Mouse (Mus musculus): ENCODE data around the gene Asb16. TPM values are rescaled to one million over a fixed set of nuclear protein-coding genes. Genes with fewer than 3 reads are reported as not detected.
A peak's percentile ranks its signal among the peaks of the same experiment; 100 is the strongest.
"Not testable (repeated sequence)": the region's sequence is repeated elsewhere in the genome, so short reads cannot be mapped to it uniquely, and the experiment has no call there.

Gene Asb16
- polyA plus RNA-seq, 1 experiment from 2014 or later, result 0.08 TPM

GRCm38 (mm10) chr11:102277754-102278153 is 9.2 kb downstream of the Asb16 start:
- H3K9me3 ChIP-seq (replicated peaks), result no peaks in the 10 kb centered on the region
- DNase-seq (ENCODE audit: low spot score), result no peak
- WGBS, result 59% methylated on average over 11 of the region's 12 CpGs
- no peak overlapping the region for H3K4me3 ChIP-seq
- H3K4me1 ChIP-seq, result peaks cover 27% of the 10 kb centered on the region
- no peaks in the 10 kb centered on the region for H3K36me3 ChIP-seq
- H3K27me3 ChIP-seq (ENCODE audit: low read depth, poor library complexity, severe bottlenecking), result peaks cover 15% of the 10 kb centered on the region
- no peak overlapping the region for H3K27ac ChIP-seq

GRCm38 (mm10) chr11:102279595-102279994 is 11.1 kb downstream of the Asb16 start:
- no peaks in the 10 kb centered on the region for H3K36me3 ChIP-seq
- DNase-seq (ENCODE audit: low spot score), result no peak
- WGBS, result 93% methylated on average over 3 of the region's 3 CpGs
- no peak overlapping the region for H3K27ac ChIP-seq
- peaks cover 15% of the 10 kb centered on the region for H3K27me3 ChIP-seq (ENCODE audit: low read depth, poor library complexity, severe bottlenecking)
- no peak overlapping the region for H3K4me3 ChIP-seq
- peaks cover 27% of the 10 kb centered on the region for H3K4me1 ChIP-seq
- H3K9me3 ChIP-seq (replicated peaks), result no peaks in the 10 kb centered on the region

GRCm38 (mm10) chr11:102280267-102280666 is 11.7 kb downstream of the Asb16 start:
- peaks cover 30% of the 10 kb centered on the region for H3K4me1 ChIP-seq
- H3K27me3 ChIP-seq (ENCODE audit: low read depth, poor library complexity, severe bottlenecking), result peaks cover 12% of the 10 kb centered on the region
- 78% methylated on average over 6 of the region's 6 CpGs for WGBS

GRCm38 (mm10) chr11:102283922-102284321 is 15.4 kb downstream of the Asb16 start:
- Histone ChIP-seq H3K9me3 (replicated peaks) (no peaks in the 10 kb centered on the region), H3K4me3 (peak overlapping the region; percentile 91)

More at GRCm38 (mm10) chr11:102280267-102280666, 11.7 kb downstream of the Asb16 start:
- not testable (repeated sequence) for DNase-seq (ENCODE audit: low spot score); H3K9me3 ChIP-seq (replicated peaks); H3K36me3 ChIP-seq; H3K4me3 ChIP-seq; H3K27ac ChIP-seq

GRCm38 (mm10) chr11:102284501-102285094 is 16.1 kb downstream of the Asb16 start, which contains the start of gene Tmub2:
Gene Tmub2 (plus strand): TSS chr11:102284931.
- peaks cover 30% of the 10 kb centered on the region for H3K36me3 ChIP-seq
- WGBS, result under 1% methylated on average over 32 of the region's 32 CpGs
- DNase-seq (ENCODE audit: low spot score), result peak; percentile 94

More at GRCm38 (mm10) chr11:102283922-102284321, 15.4 kb downstream of the Asb16 start:
- H3K4me1 ChIP-seq, result peaks cover 17% of the 10 kb centered on the region
- H3K27me3 ChIP-seq (ENCODE audit: low read depth, poor library complexity, severe bottlenecking), result no peaks in the 10 kb centered on the region
- no peak for DNase-seq (ENCODE audit: low spot score)
- 88% methylated on average over 6 of the region's 6 CpGs for WGBS
- H3K36me3 ChIP-seq, result peaks cover 23% of the 10 kb centered on the region
- peak overlapping the region; percentile 87 for H3K27ac ChIP-seq

GRCm38 (mm10) chr11:102285095-102285834 is 16.7 kb downstream of the Asb16 start:
- 6% methylated on average over 31 of the region's 31 CpGs for WGBS
- H3K27ac ChIP-seq, result peak overlapping the region; percentile 87
- peaks cover 37% of the 10 kb centered on the region for H3K36me3 ChIP-seq
- H3K9me3 ChIP-seq (replicated peaks), result no peaks in the 10 kb centered on the region
- peak overlapping the region; percentile 91 for H3K4me3 ChIP-seq
- no peak for DNase-seq (ENCODE audit: low spot score)
- H3K27me3 ChIP-seq (ENCODE audit: low read depth, poor library complexity, severe bottlenecking), result no peaks in the 10 kb centered on the region
- H3K4me1 ChIP-seq, result peaks cover 17% of the 10 kb centered on the region

More at GRCm38 (mm10) chr11:102284501-102285094, 16.1 kb downstream of the Asb16 start, which contains the start of gene Tmub2:
- Histone ChIP-seq H3K9me3 (replicated peaks) (no peaks in the 10 kb centered on the region), H3K4me1 (peaks cover 17% of the 10 kb centered on the region), H3K27ac (peak within 1 kb of the TSS; percentile 87), H3K27me3 (ENCODE audit: low read depth, poor library complexity, severe bottlenecking) (no peaks in the 10 kb centered on the region), H3K4me3 (peak within 1 kb of the TSS; percentile 91)

- Histone ChIP-seq H3K4me1 (peaks cover 23% of the 10 kb centered on the region), H3K9me3 (replicated peaks) (no peaks in the 10 kb centered on the region), H3K4me3 (no peak overlapping the region), H3K27ac (no peak overlapping the region), H3K27me3 (ENCODE audit: low read depth, poor library complexity, severe bottlenecking) (no peaks in the 10 kb centered on the region), H3K36me3 (peaks cover 59% of the 10 kb centered on the region)
- WGBS, result 86% methylated on average over 8 of the region's 8 CpGs
- no peak for DNase-seq (ENCODE audit: low spot score)
Observed at GRCm38 (mm10) chr11:102287485-102287884, 18.9 kb downstream of the Asb16 start.

GRCm38 (mm10) chr11:102288027-102288804 is 19.7 kb downstream of the Asb16 start:
- Histone ChIP-seq H3K4me1 (peaks cover 23% of the 10 kb centered on the region), H3K27ac (no peak overlapping the region), H3K36me3 (peaks cover 66% of the 10 kb centered on the region), H3K9me3 (replicated peaks) (no peaks in the 10 kb centered on the region), H3K27me3 (ENCODE audit: low read depth, poor library complexity, severe bottlenecking) (no peaks in the 10 kb centered on the region), H3K4me3 (no peak overlapping the region)
- 90% methylated on average over 8 of the region's 8 CpGs for WGBS
- no peak for DNase-seq (ENCODE audit: low spot score)

- WGBS, result 84% methylated on average over 2 of the region's 2 CpGs
- no peak for DNase-seq (ENCODE audit: low spot score)
- peaks cover 73% of the 10 kb centered on the region for H3K36me3 ChIP-seq
- H3K27ac ChIP-seq, result no peak overlapping the region
- no peaks in the 10 kb centered on the region for H3K9me3 ChIP-seq (replicated peaks)
- H3K4me1 ChIP-seq, result peaks cover 24% of the 10 kb centered on the region
- H3K4me3 ChIP-seq, result no peak overlapping the region
- H3K27me3 ChIP-seq (ENCODE audit: low read depth, poor library complexity, severe bottlenecking), result no peaks in the 10 kb centered on the region
Observed at GRCm38 (mm10) chr11:102288913-102289312, 20.4 kb downstream of the Asb16 start.

GRCm38 (mm10) chr11:102289511-102290100 is 21.1 kb downstream of the Asb16 start:
- Histone ChIP-seq H3K27ac (no peak overlapping the region; the same call in 1 of the 2 replicates), H3K36me3 (peaks cover 80% of the 10 kb centered on the region), H3K4me1 (peaks cover 31% of the 10 kb centered on the region), H3K4me3 (no peak overlapping the region), H3K9me3 (replicated peaks) (no peaks in the 10 kb centered on the region), H3K27me3 (ENCODE audit: low read depth, poor library complexity, severe bottlenecking) (no peaks in the 10 kb centered on the region)
- no peak for DNase-seq (ENCODE audit: low spot score)
- 63% methylated on average over 6 of the region's 6 CpGs for WGBS

- DNase-seq (ENCODE audit: low spot score), result no peak
- H3K27ac ChIP-seq, result no peak overlapping the region; the same call in 1 of the 2 replicates
- no peak overlapping the region for H3K4me3 ChIP-seq
- H3K27me3 ChIP-seq (ENCODE audit: low read depth, poor library complexity, severe bottlenecking), result no peaks in the 10 kb centered on the region
- no peaks in the 10 kb centered on the region for H3K9me3 ChIP-seq (replicated peaks)
- peaks cover 82% of the 10 kb centered on the region for H3K36me3 ChIP-seq
- peaks cover 34% of the 10 kb centered on the region for H3K4me1 ChIP-seq
- 89% methylated on average over 4 of the region's 4 CpGs for WGBS
Observed at GRCm38 (mm10) chr11:102290141-102290540, 21.6 kb downstream of the Asb16 start.

- DNase-seq (ENCODE audit: low spot score), result no peak
- Histone ChIP-seq H3K4me3 (no peak overlapping the region), H3K27me3 (ENCODE audit: low read depth, poor library complexity, severe bottlenecking) (no peaks in the 10 kb centered on the region), H3K36me3 (peaks cover 82% of the 10 kb centered on the region), H3K4me1 (peaks cover 30% of the 10 kb centered on the region), H3K27ac (no peak overlapping the region), H3K9me3 (replicated peaks) (no peaks in the 10 kb centered on the region)
- WGBS, result 88% methylated on average over 11 of the region's 11 CpGs
Observed at GRCm38 (mm10) chr11:102291051-102291535, 22.6 kb downstream of the Asb16 start.
